Mouse (Mus musculus) lung, postnatal 4 days (tissue): ENCODE results near the gene Mill1.
"Not testable (repeated sequence)": the region's sequence is repeated elsewhere in the genome, so short reads cannot be mapped to it uniquely, and the experiment has no call there.

Experiments used
- DNase-seq, 2 experiments: peaks; one replicate each; pipeline ENCODE4 v3.0.0; 2021

Gene Mill1

GRCm38 (mm10) chr7:18245047-18245446 is at the start of gene Mill1:
Mill1 (plus strand) TSS chr7:18245347.
- DNase-seq, result no peak

GRCm38 (mm10) chr7:18210938-18211337 is 34.2 kb upstream of the Mill1 start:
- no peak for DNase-seq

GRCm38 (mm10) chr7:18214699-18215098 is 30.4 kb upstream of the Mill1 start:
- no peak for DNase-seq

- DNase-seq, result no peak
These were observed 6.6 kb upstream of the Mill1 start for GRCm38 (mm10) chr7:18238561-18238960.

- DNase-seq, result no peak
These were observed 3.9 kb upstream of the Mill1 start for GRCm38 (mm10) chr7:18241217-18241616.

GRCm38 (mm10) chr7:18243959-18244573 is 1.1 kb upstream of the Mill1 start:
- DNase-seq, result not testable (repeated sequence)

GRCm38 (mm10) chr7:18260219-18260618 is 15.1 kb downstream of the Mill1 start:
- no peak for DNase-seq

- no peak for DNase-seq
These were observed 19.9 kb downstream of the Mill1 start for GRCm38 (mm10) chr7:18265089-18265488.
